Mouse (Mus musculus) lung, postnatal 10 days (tissue): Measurements from ENCODE around the gene Ndc1.
"Not testable (repeated sequence)": the region's sequence is repeated elsewhere in the genome, so short reads cannot be mapped to it uniquely, and the experiment has no call there.

Experiments used
- DNase-seq: peaks from one replicate; pipeline ENCODE4 v3.0.0; 2021

Gene Ndc1

DNA sequence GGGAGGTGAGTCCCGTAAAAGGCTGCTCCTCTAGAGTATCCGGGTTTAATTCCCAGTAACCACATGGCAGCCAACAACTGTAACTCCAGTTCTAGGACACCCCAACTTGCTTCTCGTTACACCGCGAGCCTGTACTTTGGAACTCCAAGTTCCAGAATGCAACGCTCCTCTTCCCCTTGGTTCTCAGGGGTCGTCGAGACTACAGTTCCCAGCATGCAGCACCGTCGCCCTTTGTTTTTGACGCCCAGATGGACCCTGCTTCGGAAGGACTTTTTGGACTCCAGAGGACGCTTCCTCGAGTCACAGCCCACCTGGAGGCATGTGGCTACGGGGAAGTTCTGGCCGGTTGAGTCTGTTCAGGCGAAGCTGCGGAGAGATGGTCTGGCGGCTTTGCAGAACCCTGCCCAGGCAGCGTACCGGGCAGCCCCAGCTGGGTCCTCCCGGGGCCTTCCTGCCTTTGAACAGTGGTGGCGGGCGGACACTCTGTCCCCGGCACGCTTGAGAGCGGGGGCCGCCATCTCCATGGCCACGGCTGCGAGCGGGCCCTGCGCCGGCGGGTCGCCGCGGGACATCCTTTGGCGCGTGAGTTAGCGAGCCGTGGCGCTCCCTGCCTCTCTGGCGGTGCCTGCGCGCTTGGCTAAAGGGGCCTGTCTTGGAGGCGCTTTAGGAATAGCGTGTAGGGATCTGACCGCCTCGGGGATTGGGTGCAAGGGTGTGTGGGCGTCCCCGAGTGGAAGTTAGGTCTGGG lies at the start of gene Ndc1:
Ndc1 (plus strand) TSS at position 218 of the 748 bp plus-strand sequence.
- DNase-seq, result peak; percentile 90

DNA sequence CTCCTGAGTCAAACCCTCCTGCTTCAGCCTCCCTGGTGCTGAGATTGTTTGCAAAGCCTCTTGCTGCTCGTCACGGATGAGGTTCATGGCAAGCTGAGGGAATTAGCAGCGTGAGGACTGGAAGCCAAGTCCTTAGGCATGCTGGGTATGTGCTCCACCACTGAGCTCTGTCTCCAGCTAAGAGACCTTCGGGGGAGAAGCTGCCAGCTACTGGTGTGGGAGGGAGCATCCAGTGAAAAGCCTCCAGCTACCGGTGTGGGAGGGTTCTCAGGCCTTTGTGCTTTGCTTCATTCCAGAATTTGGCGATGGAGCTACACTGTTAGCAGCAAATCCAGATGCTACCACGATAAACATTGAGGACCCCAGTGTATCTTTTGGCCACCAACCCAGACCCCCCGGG lies 48.9 kb upstream of the Ndc1 start:
- DNase-seq, result no peak

- no peak for DNase-seq
Measured at GRCm38 (mm10) chr4:107321041-107321440, 46.5 kb upstream of the Ndc1 start.

GRCm38 (mm10) chr4:107323113-107323512 lies 44.5 kb upstream of the Ndc1 start:
- no peak for DNase-seq

- no peak for DNase-seq
Measured at GRCm38 (mm10) chr4:107328530-107328929, 39.1 kb upstream of the Ndc1 start.

DNA sequence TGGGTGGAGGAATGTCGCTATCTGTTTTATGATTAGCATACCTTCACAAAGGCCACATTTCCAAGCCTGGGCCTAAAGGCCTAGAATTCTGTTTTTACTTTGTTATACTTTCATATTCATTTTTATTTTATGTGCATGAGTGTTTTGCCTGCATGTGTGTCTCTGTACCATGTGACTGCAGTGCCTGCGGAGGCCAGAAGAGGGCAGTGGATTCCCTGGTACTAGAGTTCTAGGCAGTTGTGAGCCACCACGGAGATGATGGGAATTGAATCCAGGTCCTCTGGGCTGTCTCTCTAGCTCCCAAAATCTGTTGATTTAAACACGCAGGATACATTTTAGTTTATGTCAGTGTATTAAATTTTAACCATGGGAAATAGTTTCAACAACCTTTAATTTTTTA lies 34.1 kb upstream of the Ndc1 start:
- no peak for DNase-seq

DNA sequence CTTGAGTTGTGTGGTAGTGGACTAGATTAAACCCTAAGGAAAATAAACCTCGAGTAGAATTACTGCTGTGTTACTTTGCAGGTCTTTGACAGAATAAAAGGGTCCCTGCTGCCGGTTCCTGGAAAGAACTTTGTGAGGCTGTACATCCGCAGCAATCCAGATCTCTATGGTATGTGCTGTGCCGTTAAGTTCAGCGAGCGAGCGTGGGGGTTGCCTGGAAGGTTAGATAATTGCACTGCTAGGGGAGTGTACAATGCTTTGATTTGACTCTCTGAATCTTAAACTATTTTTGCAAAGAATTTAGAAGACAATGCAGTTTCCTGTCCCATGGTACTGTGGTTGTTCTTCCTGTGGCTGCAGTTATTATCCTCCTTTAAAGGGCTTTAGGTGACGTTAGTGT lies 31.2 kb upstream of the Ndc1 start:
- DNase-seq, result no peak

GRCm38 (mm10) chr4:107337455-107337854 lies 30.1 kb upstream of the Ndc1 start:
- DNase-seq, result no peak

GRCm38 (mm10) chr4:107341354-107341753 lies 26.2 kb upstream of the Ndc1 start:
- DNase-seq, result peak; percentile 32

DNA sequence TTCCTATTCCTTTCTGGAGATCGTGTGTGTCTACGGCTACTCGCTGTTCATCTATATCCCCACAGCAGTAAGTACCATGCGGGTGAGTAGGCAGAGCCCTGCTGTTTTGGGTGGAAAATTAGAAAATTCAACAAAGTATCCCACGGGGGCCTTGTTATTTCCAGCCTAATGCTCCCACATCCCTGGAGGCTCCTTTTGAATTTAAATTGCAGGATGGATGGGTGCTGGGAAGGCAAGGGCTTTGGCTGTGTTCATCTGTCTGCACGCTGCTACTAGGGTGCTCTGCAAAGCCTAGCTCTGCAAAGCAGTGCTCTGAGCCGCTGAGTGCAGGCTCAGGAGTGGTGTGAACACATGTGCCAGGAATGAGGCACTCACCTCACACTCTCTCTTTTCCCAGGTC lies 23.0 kb upstream of the Ndc1 start:
- DNase-seq, result no peak

DNA sequence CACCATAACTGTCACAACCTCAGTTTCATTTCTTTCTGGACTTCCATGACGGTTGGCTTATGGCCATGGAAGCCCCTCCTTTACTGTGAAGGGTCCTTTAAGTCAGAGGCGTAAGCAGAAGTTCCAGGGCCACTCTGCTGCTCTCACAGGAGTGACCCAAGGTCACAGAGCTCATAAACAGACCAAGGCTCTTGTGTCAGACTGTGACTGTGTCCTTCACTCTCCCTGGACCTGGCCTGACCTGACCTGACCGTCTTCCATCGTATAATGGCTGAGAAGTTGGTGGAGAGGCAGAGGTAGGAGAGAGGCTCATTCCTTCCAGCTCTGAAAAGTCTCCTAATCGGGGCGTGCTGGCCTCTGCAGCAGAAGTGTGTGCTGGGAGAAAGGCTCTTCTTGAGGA lies 20.4 kb upstream of the Ndc1 start:
- DNase-seq, result no peak

- peak; percentile 36 for DNase-seq
Measured at GRCm38 (mm10) chr4:107348529-107349310, 18.9 kb upstream of the Ndc1 start.

- peak; percentile 57 for DNase-seq
Measured at GRCm38 (mm10) chr4:107349311-107350008, 18.1 kb upstream of the Ndc1 start.

DNA sequence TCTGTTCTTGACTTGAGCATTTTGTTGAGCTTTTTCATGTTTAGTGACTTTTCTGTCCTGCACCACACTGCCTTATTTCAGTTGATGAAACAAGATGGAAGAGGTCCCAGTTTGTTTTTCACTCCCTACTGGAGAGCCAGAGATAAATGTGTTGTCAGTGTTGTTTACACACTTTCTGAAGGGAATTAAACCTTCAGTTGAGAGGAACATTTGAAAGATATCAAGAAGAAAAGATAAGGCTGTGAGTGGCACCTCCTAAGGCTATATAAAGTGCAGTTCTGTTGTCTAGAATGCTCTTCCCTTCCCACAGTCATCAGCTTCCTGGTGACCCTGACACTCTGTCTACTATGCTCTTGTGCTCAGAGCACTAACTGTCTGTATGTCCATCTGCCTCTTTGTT lies 16.2 kb upstream of the Ndc1 start:
- DNase-seq, result no peak

GRCm38 (mm10) chr4:107353612-107354011 lies 14.0 kb upstream of the Ndc1 start:
- no peak for DNase-seq

DNA sequence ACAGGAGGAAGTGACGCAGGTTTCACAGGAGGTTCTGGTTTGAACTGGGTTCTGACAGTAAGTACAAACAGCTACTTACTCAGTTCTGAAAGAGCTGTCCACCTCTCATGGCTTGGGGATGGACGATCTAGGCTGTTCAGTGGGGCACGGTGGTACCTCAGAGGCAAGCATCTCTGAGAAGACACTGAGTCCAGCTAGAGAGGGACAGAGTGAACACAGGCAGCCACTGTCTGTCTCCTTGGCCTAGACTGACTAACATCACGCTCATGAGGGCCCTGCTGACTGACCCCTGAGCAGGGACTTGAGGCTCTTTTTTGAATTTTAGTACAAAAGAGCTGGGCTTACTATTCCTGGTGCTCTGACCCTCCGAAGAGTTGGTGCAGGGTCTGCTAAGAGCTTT lies 13.5 kb upstream of the Ndc1 start:
- no peak for DNase-seq

- DNase-seq, result no peak
Measured at GRCm38 (mm10) chr4:107354543-107354942, 13.0 kb upstream of the Ndc1 start.

DNA sequence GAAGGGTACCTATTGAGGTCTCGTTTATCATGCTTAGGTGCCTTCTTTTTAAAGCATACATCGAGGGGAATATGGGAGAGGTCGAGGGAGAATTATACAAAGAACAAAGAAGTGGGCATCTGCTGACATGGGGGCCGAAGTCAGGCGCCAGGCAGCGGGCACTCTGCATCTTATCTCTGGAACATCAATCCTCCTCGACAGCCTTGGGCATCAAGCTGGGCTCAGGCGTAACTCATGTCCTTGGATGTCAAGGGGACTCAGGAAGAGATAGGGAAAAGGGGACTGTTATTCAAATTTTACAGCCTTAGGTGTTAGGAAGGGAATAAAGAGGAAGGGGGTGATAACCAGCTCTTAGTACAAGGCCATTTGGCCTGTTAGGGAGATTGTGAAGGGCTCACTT lies 10.4 kb upstream of the Ndc1 start:
- not testable (repeated sequence) for DNase-seq

GRCm38 (mm10) chr4:107358460-107358859 lies 9.1 kb upstream of the Ndc1 start:
- no peak for DNase-seq

GRCm38 (mm10) chr4:107360457-107361145 lies 7.0 kb upstream of the Ndc1 start:
- DNase-seq, result no peak

DNA sequence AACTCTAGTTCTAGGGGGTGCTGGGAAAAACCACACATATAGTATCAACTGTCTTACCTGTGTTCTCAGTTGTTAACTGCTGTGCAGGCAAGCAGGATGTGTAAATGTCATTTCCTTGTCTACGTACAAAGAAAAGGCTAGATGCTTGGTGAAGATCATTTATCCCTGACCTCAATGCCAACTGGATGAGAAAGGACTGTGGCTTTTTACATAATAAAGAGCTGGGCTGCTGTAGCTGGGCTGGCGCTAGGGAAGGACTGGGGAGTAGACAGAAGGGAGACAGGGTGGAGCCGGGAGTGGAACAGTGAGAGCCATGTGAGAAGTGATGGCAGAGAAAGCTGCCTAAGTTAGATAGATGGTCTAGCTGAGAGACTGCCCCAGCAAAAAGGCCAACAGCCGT lies 4.8 kb upstream of the Ndc1 start:
- no peak for DNase-seq

DNA sequence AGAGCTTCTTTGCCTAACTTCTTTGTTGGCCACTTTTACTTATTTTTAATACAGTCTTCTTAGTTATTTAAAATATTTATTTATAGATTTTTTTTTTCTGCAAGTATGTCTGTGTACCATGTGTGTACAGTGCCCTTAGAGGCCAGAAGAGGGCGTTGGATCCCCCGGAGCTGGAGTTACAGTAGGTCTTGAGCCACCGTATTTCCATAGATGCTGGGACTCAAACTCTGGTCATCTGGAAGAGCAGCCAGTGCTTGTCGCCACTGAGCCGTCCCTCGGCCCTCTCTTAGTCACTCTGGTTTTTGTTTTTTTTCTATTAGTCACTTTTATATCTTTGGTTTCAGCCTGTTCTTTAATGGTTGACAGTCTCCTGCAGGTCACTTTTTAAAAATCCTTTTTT lies 4.0 kb upstream of the Ndc1 start:
- DNase-seq, result no peak

DNA sequence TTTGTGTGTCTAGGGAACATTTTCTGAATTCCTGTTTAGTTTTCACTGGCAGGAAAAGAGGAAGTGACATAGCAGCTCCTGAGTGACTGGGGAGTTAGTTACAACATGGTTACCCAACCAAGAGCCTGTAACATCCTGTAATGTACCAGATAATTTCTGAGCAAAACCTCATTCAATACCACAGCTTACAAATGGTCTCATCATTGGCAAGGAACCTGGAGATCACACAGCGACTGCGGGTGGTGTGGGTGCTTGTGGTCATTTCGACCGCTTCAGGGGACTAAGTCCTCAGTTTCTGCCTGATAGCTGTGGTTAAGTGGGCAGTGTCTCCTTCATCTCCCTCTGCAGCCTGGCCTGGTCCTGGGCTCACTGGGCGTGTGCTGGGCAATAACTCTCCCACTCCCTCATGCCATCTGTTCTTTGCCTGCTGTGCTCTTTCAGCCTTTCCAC lies 3.4 kb upstream of the Ndc1 start:
- DNase-seq, result no peak
